Mouse (Mus musculus) Muller cell, postnatal 12 days (primary cell): ENCODE measurements around the gene Il3.

Experiments used
- DNase-seq: peaks from one replicate; pipeline ENCODE4 v3.0.0-alpha.2; 2015; ENCODE audit errors: inconsistent ontology term

Il3 gene

DNA sequence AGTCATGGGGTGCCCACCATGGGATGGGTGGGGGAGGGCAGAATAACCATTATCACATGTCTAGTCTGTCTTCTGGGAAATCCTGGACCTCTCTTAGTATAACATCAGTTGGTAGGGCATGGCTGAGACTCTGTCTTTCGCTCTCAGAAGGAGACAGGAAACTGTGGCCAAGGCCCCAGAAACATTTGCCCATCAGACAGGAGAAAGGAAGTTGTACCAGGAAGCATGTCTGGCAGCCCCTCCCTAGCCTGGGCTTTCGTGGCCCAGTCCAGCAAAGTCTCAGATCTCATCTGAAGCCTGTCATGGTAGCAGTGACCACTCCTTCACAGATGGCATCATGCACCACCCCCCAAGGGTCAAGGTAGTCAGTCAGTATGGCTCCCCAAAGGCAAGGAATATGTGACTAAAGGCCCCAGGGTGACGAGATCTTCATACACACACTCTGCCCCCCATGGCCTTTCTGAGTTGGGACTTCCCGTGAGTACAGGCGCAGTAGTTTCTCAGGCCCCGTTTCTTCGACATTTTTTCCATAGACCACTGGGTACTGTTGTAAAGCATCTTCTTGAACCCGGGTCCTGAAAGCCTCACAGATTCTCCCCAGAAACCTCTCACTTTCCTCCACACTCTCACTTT lies 20.9 kb upstream of the Il3 start:
- DNase-seq: no peak

- no peak for DNase-seq
These were observed 4.4 kb upstream of the Il3 start for GRCm38 (mm10) chr11:54271437-54271949.

GRCm38 (mm10) chr11:54269191-54269896 lies 2.3 kb upstream of the Il3 start:
- no peak for DNase-seq

DNA sequence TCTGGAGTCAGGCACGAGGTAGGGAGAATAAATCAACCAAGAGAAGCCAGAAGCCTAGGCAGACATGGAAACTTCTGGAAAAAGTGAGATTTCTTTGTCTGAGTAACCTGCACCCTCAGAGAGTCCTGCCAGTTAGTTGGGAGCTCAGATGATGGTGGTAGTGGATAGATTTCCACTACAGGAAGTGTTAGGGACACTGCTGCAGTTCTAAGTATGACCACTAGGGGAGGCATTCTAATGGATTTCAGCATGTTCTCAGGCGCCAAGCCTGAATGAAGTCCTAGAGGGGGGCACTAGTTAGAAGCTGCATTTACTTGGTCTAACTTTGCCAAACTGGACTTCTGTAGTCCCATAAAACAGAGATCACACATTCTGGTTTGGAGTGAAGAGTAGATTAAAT lies 2.5 kb downstream of the Il3 start:
- no peak for DNase-seq

- DNase-seq: no peak
These were observed 3.6 kb downstream of the Il3 start for GRCm38 (mm10) chr11:54263405-54264031.

DNA sequence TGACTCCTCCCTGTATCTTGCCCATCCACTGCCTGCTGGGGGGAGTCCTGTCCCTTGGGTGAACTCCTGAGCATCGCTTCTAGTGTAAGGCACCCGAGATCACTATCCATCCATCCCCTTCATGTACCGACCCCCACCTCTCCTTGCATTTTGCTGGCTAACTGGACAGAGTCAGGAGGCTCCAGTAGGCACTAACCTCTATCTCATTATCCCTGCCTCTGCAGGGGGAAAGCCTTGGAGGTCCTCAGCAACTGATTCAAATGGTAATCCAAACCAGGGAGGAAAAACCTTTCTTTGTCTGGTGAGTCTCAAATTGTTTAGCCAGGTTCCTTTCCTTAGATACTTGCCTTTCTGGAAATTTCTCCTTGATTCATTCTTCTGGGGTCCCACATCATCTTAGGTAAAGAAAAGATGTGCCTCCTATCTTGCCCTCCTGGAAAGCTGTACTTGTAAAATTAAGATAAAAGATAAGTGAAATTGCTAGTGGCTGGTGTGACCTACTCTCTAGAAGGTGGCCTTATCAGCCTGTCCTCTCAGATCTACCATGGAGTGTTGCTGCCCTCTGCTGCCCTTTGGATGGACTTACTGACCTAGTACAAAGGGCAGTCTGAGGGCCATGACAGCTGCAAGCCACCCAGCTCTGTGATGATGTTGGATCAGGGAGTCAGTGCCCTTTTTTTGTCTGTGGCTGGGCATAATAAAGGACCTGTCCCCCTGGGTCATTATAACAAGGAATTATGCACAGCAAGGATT lies 10.3 kb downstream of the Il3 start:
- peak; percentile 72 for DNase-seq

DNA sequence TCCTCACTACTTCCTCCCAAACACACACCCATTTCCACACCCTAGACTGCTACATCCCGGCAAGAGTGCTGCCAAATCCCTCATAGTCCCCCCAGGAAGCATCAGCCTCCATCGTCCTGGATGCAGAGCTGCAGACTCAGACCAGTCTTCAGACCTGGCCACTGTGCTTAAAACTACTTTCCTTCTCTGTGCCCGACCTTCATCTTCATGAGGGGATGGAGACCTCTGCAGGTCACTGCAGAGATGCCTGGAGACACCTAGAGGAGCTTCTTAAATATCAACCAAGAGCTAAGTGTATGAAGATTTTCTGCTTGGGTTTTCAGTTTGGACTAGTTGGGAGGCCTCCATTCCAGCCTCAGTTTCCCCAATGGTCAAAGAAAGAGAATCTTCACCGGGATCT lies 13.0 kb downstream of the Il3 start:
- DNase-seq: peak; percentile 49

GRCm38 (mm10) chr11:54250575-54250974 lies 16.5 kb downstream of the Il3 start:
- no peak for DNase-seq

GRCm38 (mm10) chr11:54249748-54250147 lies 17.3 kb downstream of the Il3 start:
- DNase-seq: no peak

- DNase-seq: no peak
These were observed 17.9 kb downstream of the Il3 start, which contains the start of gene Csf2 for GRCm38 (mm10) chr11:54248940-54249717. Gene Csf2 (minus strand): TSS chr11:54249667.

DNA sequence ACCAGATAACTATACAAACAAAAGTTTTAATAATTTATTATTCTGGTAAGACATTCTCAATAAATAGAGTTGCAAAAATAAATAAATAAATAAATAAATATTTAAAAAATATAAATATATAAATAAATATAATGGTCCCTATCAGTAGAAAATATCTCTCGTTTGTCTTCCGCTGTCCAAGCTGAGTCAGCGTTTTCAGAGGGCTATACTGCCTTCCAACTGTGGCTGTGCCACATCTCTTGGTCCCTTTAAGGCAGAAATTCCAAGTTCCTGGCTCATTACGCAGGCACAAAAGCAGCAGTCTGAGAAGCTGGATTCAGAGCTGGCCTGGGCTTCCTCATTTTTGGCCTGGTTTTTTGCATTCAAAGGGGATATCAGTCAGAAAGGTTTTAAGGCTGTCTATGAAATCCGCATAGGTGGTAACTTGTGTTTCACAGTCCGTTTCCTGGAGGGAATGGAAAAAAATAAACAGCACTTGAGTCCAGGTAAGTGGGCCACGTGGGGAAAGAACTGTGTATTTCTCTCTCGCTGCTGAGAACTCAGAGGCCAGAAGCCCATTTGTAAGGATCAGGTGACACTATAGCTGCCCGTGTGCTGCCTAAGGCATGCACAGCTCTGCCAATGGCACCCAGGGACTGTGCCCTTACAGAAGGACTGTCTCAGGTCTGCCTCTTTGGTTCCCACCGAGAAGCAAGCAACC lies 19.7 kb downstream of the Il3 start:
- DNase-seq: peak; percentile 74

DNA sequence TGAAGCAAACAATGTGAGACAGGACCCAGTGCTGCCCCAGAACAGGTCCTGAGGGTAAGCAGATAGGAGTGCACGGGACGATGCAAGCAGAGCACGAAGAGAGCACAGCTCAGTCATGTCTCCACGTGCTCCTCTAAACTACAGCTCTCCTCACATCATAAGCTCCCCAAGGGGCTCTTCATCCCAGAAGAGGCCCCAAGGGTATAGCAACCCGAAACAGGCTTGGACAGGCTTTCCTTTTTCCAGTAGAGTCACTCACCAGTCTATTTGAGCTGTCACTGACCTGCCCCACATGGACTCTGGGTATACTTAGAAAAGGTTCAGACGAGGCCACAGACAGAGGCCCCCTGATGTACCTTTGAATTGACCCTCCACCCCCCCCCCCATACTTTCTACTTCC lies 22.6 kb downstream of the Il3 start:
- no peak for DNase-seq

GRCm38 (mm10) chr11:54242494-54242893 lies 24.6 kb downstream of the Il3 start:
- DNase-seq: no peak

- DNase-seq: peak; percentile 35
These were observed 30.1 kb downstream of the Il3 start for GRCm38 (mm10) chr11:54236939-54237338.

- no peak for DNase-seq
These were observed 39.6 kb downstream of the Il3 start for GRCm38 (mm10) chr11:54227478-54227877.

GRCm38 (mm10) chr11:54224475-54224986 lies 42.5 kb downstream of the Il3 start:
- DNase-seq: peak; percentile 52

DNA sequence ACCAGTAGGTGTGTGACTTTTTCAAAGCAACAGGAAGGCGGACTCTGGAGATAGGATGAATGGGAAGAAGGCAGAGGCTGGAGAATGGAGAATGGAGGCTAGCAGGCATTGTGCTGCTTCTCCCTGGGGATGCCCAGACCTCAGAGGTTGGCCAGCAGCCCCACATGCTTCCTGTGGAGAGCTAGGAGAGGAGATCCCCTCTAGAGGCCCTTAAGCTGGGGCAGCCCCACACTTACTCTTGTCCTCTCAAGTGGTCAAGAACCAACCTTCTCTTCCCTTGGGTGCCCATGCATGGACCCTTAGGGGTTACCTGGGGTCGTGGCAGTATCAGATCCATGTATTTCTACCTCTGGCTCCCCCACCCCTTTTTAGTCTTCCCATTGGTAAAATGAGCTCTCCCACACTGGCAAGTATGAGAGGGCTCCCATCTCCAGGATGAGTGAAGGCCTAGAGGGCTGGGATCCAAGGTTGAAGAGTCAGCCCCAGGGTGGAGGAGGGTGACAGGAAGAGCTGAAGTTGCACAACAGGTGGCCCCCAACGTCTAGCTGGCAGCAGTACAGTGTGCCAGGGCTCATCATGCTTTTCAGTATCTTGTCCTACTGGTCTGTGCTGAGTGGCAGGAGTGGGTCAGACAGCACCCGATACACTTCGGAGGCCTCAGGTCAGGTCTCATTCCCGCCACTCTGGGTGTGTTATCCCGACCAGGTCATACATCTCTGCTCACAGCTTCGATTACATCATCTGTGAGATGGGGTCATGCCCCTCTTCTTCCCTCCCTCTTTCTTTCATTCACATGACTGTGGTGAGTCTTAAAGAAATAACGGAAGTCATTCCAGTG lies 43.2 kb downstream of the Il3 start:
- no peak for DNase-seq

- DNase-seq: no peak
These were observed 47.0 kb downstream of the Il3 start for GRCm38 (mm10) chr11:54219903-54220740.

- DNase-seq: no peak
These were observed 47.9 kb downstream of the Il3 start for GRCm38 (mm10) chr11:54219191-54219590.
